Mouse (Mus musculus) embryonic fibroblast, embryonic 13.5 days (primary cell): ENCODE data around the gene B2m.

Source experiments
- CTCF ChIP-seq: IDR thresholded peaks from 2 replicates; pipeline ENCODE4 v1.5.1; 2011; ENCODE audit warnings: mild to moderate bottlenecking, control low read depth, low read length, moderate library complexity, borderline replicate concordance; ENCODE audit not compliant: insufficient read depth
- POLR2A ChIP-seq: IDR thresholded peaks from 2 replicates; pipeline ENCODE4 v1.6.1; 2011; ENCODE audit warnings: low read depth, mild to moderate bottlenecking, control low read depth, low read length, moderate library complexity

DNA sequence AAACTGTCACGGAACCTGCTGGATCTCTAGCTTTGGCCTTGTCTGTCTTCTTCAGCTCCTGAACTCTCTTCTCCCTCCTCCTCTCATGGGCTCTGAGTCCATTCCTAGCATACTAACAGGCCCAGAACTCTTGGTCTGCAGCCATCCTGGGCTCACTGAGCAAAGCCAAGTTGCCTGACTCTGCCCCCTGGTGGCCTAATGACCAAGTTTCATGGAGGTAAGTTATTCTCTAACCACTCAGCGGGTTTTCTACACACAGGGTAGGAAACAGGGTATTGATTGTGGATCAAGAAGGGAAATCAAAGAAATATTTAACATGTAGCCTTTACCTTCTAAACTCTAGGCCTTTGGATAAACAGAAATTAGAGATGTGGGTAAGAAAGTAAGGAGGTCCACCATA, 13.2 kb downstream of the B2m start, which contains the start of gene Trim69:
- TF ChIP-seq CTCF (peak; percentile 55; the same call in 1 of the 2 replicates), POLR2A (no peak)
